Mouse (Mus musculus): Measurements from ENCODE around the gene Insc. TPM values are rescaled to one million over a fixed set of nuclear protein-coding genes. Genes with fewer than 3 reads are reported as not detected.
A peak's percentile ranks its signal among the peaks of the same experiment; 100 is the strongest.

The Insc gene
- polyA plus RNA-seq, 1 experiment from 2014 or later, result 4.9 TPM

GRCm38 (mm10) chr7:114840029-114840745, 96.7 kb downstream of the Insc start:
- WGBS, result 48% methylated on average over 5 of the region's 5 CpGs

DNA sequence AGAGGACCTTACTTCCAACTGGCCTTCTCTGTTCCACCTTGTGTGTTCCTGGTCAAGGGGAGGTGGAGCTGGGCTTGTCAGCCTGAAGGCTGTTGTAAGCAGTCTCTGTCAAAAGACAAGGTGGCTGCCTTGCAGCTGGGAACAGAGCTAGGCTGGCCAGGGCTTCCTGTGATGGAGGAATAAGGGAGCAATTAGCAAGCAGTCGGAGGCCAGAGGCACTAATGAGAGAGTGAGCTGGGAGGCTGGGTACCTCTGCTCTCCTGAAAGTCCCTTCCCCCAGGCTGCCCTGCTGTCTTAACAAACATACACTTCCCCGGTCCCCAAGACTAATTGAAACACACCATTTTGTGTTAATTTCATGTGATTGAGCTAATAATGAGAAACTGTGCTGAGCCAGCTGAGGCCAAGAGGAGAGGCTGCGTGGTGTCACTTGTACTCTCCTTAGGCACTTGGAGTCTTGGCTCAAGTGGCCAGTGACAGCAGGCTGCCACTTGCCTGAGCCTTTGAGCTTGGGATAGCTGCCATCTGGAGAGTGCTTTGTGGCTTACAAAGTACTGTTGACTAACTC, 99.2 kb downstream of the Insc start:
- Histone ChIP-seq H3K36me3 (ENCODE audit: insufficient read depth, low read length) (no peaks in the 10 kb centered on the region), H3K27ac (ENCODE audit: low read length) (no peak overlapping the region), H3K27me3 (ENCODE audit: insufficient read depth, low read length) (no peaks in the 10 kb centered on the region), H3K4me3 (ENCODE audit: low read length) (no peak overlapping the region), H3K9ac (replicated peaks; ENCODE audit: low read length) (no peak overlapping the region), H3K4me1 (ENCODE audit: insufficient read depth, low read length) (no peaks in the 10 kb centered on the region), H3K9me3 (ENCODE audit: low read length) (no peaks in the 10 kb centered on the region), H3K4me2 (replicated peaks; ENCODE audit: low read depth, low read length) (no peak overlapping the region)
- 33% methylated on average over 3 of the region's 3 CpGs for WGBS
- no peak for ATAC-seq (ENCODE audit: low FRiP score, low TSS enrichment)

More at GRCm38 (mm10) chr7:114840029-114840745, 96.7 kb downstream of the Insc start:
- H3K4me3 ChIP-seq (ENCODE audit: low read length), result no peak overlapping the region
- no peaks in the 10 kb centered on the region for H3K36me3 ChIP-seq (ENCODE audit: insufficient read depth, low read length)
- H3K27me3 ChIP-seq (ENCODE audit: insufficient read depth, low read length), result no peaks in the 10 kb centered on the region
- no peak overlapping the region for H3K27ac ChIP-seq (ENCODE audit: low read length)
- no peaks in the 10 kb centered on the region for H3K9me3 ChIP-seq (ENCODE audit: low read length)
- H3K4me2 ChIP-seq (replicated peaks; ENCODE audit: low read depth, low read length), result no peak overlapping the region
- no peaks in the 10 kb centered on the region for H3K4me1 ChIP-seq (ENCODE audit: insufficient read depth, low read length)
- H3K9ac ChIP-seq (replicated peaks; ENCODE audit: low read length), result no peak overlapping the region
- no peak for ATAC-seq (ENCODE audit: low FRiP score, low TSS enrichment)

GRCm38 (mm10) chr7:114847179-114847578, 103.7 kb downstream of the Insc start:
- Histone ChIP-seq H3K4me2 (replicated peaks; ENCODE audit: low read depth, low read length) (no peak overlapping the region), H3K4me3 (ENCODE audit: low read length) (no peak overlapping the region), H3K9ac (replicated peaks; ENCODE audit: low read length) (no peak overlapping the region), H3K36me3 (ENCODE audit: insufficient read depth, low read length) (no peaks in the 10 kb centered on the region), H3K9me3 (ENCODE audit: low read length) (no peaks in the 10 kb centered on the region), H3K27me3 (ENCODE audit: insufficient read depth, low read length) (no peaks in the 10 kb centered on the region), H3K27ac (ENCODE audit: low read length) (no peak overlapping the region), H3K4me1 (ENCODE audit: insufficient read depth, low read length) (no peaks in the 10 kb centered on the region)
- no peak for ATAC-seq (ENCODE audit: low FRiP score, low TSS enrichment)
- 63% methylated on average over 2 of the region's 2 CpGs for WGBS

- H3K9ac ChIP-seq (replicated peaks; ENCODE audit: low read length), result no peak overlapping the region
- H3K4me2 ChIP-seq (replicated peaks; ENCODE audit: low read depth, low read length), result no peak overlapping the region
- H3K4me3 ChIP-seq (ENCODE audit: low read length), result no peak overlapping the region
- H3K9me3 ChIP-seq (ENCODE audit: low read length), result no peaks in the 10 kb centered on the region
- no peaks in the 10 kb centered on the region for H3K4me1 ChIP-seq (ENCODE audit: insufficient read depth, low read length)
- ATAC-seq (ENCODE audit: low FRiP score, low TSS enrichment), result no peak
- 79% methylated on average over 3 of the region's 3 CpGs for WGBS
- no peaks in the 10 kb centered on the region for H3K27me3 ChIP-seq (ENCODE audit: insufficient read depth, low read length)
- no peak overlapping the region for H3K27ac ChIP-seq (ENCODE audit: low read length)
- no peaks in the 10 kb centered on the region for H3K36me3 ChIP-seq (ENCODE audit: insufficient read depth, low read length)
Measured at GRCm38 (mm10) chr7:114852387-114852786, 108.9 kb downstream of the Insc start.

DNA sequence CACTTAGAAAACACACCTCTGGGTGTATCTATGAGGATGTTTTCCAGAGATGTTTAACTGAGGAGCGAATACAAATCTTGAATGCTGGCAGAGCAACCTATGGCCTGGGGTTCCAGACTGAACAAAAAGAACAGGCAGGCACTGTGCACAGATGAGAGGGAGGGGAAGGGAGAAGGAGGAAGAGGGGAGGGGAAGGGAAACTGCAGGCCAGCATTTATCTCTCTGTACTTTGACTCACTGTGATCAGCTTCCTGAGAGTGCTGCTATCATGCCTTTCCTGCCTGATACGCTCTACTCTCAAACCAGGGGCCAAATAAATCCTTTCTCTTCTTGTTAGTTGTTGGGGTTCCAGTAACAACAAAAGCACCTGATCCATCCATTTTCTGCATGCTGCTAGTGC, 110.7 kb downstream of the Insc start:
- no peak for ATAC-seq (ENCODE audit: low FRiP score, low TSS enrichment)
- Histone ChIP-seq H3K4me3 (ENCODE audit: low read length) (no peak overlapping the region), H3K4me2 (replicated peaks; ENCODE audit: low read depth, low read length) (no peak overlapping the region), H3K9me3 (ENCODE audit: low read length) (no peaks in the 10 kb centered on the region), H3K4me1 (ENCODE audit: insufficient read depth, low read length) (no peaks in the 10 kb centered on the region), H3K9ac (replicated peaks; ENCODE audit: low read length) (no peak overlapping the region), H3K27ac (ENCODE audit: low read length) (no peak overlapping the region), H3K36me3 (ENCODE audit: insufficient read depth, low read length) (no peaks in the 10 kb centered on the region), H3K27me3 (ENCODE audit: insufficient read depth, low read length) (no peaks in the 10 kb centered on the region)
- WGBS, result 87% methylated on average over 2 of the region's 2 CpGs

DNA sequence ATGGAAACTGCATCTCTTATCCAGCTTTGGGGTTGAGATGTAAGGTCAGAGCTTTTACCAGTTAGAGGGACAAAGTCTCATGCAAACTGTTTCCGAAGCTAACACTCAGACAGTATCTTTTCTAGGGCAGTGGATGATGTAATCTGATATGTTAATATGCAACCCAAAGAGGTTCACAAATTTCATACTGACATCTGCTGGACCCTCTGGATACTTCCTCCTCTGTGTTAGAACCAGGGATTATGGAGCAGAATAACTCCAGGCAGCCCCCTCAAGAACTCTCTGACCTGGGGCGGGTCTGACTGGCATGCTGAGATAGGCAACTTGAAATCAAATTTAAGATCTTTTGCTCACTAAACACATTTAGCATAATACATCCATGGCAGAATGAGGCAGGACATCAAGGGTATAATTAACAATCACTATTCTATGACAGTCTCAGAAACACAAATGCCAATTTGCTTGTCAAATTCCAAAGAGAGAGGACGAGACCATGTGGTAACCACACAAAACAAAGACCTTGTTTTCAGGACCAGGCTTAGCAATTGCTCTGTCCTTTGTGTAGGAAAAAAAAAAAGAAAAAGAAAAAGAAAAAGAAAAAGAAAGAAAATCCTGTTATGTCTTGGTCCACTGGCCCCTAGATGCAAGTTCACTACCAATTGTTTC, 117.5 kb downstream of the Insc start:
- WGBS, result 73% methylated on average over 3 of the region's 3 CpGs

DNA sequence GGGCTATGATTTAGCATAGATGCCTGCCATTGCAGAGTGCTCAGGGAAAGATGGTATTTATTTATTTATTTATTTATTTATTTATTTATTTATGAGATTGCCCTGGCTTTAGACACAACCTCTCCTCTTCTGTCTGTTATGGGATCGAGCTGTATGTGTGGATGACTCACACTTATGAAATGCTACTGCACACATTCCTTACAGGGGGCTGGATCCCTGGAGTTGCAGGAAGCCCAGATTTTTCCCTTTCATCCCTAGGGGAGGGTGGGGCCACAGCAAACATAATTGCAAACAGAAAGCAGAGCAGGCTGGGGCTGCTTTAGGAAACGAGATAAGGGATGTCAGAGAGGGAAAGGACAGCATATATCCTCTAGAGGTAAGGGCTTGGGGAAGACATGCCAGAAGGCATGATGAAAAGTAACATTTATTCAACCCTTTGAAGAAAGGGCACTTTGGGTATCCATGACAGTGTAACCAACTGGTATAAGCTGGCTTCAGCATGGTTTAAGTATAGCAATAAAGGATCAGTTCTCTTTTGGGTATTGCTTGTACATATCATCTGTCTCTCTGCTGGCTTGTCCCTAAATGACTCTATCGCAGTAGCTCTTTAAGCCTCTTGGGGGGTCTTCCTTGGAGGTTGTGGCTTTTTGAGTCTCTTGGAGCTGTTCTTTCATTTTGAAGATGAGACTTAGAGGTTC, 130.0 kb downstream of the Insc start:
- WGBS, result 43% methylated on average over 3 of the region's 3 CpGs
- H3K27me3 ChIP-seq (ENCODE audit: insufficient read depth, low read length), result no peaks in the 10 kb centered on the region; the same call in 1 of the 2 replicates
- H3K36me3 ChIP-seq (ENCODE audit: insufficient read depth, low read length), result no peaks in the 10 kb centered on the region
- H3K4me1 ChIP-seq (ENCODE audit: insufficient read depth, low read length), result no peaks in the 10 kb centered on the region
- no peak for ATAC-seq (ENCODE audit: low FRiP score, low TSS enrichment)
- H3K4me2 ChIP-seq (replicated peaks; ENCODE audit: low read depth, low read length), result no peak overlapping the region
- H3K4me3 ChIP-seq (ENCODE audit: low read length), result no peak overlapping the region
- H3K9ac ChIP-seq (replicated peaks; ENCODE audit: low read length), result no peak overlapping the region
- no peak overlapping the region for H3K27ac ChIP-seq (ENCODE audit: low read length)
- H3K9me3 ChIP-seq (ENCODE audit: low read length), result no peaks in the 10 kb centered on the region

More for the DNA sequence above, 117.5 kb downstream of the Insc start:
- H3K9ac ChIP-seq (replicated peaks; ENCODE audit: low read length), result no peak overlapping the region
- H3K4me1 ChIP-seq (ENCODE audit: insufficient read depth, low read length), result no peaks in the 10 kb centered on the region
- no peaks in the 10 kb centered on the region for H3K9me3 ChIP-seq (ENCODE audit: low read length)
- no peak overlapping the region for H3K4me3 ChIP-seq (ENCODE audit: low read length)
- no peak overlapping the region for H3K4me2 ChIP-seq (replicated peaks; ENCODE audit: low read depth, low read length)
- no peaks in the 10 kb centered on the region for H3K27me3 ChIP-seq (ENCODE audit: insufficient read depth, low read length)
- no peak for ATAC-seq (ENCODE audit: low FRiP score, low TSS enrichment)
- H3K27ac ChIP-seq (ENCODE audit: low read length), result no peak overlapping the region
- H3K36me3 ChIP-seq (ENCODE audit: insufficient read depth, low read length), result no peaks in the 10 kb centered on the region

- H3K4me1 ChIP-seq (ENCODE audit: insufficient read depth, low read length), result no peaks in the 10 kb centered on the region
- no peak overlapping the region for H3K27ac ChIP-seq (ENCODE audit: low read length)
- 0 out of 2 replicates have a peak overlapping the region, but pooled peaks have one; percentile 23 for H3K4me2 ChIP-seq (replicated peaks; ENCODE audit: low read depth, low read length)
- no peaks in the 10 kb centered on the region for H3K9me3 ChIP-seq (ENCODE audit: low read length)
- H3K27me3 ChIP-seq (ENCODE audit: insufficient read depth, low read length), result no peaks in the 10 kb centered on the region; the same call in 1 of the 2 replicates
- H3K9ac ChIP-seq (replicated peaks; ENCODE audit: low read length), result no peak overlapping the region
- no peak overlapping the region for H3K4me3 ChIP-seq (ENCODE audit: low read length)
- 21% methylated on average over 6 of the region's 6 CpGs for WGBS
- ATAC-seq (ENCODE audit: low FRiP score, low TSS enrichment), result no peak
- no peaks in the 10 kb centered on the region for H3K36me3 ChIP-seq (ENCODE audit: insufficient read depth, low read length)
Measured at GRCm38 (mm10) chr7:114874032-114874441, 130.5 kb downstream of the Insc start.

DNA sequence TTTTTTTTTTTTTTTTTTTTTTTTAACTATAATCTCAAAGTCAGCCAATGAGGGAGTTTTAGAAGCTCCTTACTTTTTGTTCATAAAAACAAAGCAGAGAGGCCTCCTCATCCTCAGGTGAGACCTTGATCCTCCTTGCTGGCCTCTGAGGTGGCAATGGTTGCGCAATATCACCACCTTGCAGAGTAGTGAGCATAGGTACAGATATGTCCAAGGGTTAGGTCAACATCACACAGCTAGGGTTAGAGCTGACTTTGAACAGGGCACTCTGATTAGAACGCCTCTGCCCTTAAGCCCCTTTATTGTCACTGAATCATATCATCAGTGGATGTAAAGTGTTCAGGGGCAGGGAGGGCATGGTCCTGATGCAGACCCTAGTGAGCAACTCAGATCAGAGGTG, 131.1 kb downstream of the Insc start:
- Histone ChIP-seq H3K4me3 (ENCODE audit: low read length) (no peak overlapping the region), H3K9me3 (ENCODE audit: low read length) (no peaks in the 10 kb centered on the region), H3K36me3 (ENCODE audit: insufficient read depth, low read length) (no peaks in the 10 kb centered on the region), H3K4me1 (ENCODE audit: insufficient read depth, low read length) (no peaks in the 10 kb centered on the region), H3K4me2 (replicated peaks; ENCODE audit: low read depth, low read length) (no peak overlapping the region), H3K27ac (ENCODE audit: low read length) (no peak overlapping the region), H3K27me3 (ENCODE audit: insufficient read depth, low read length) (no peaks in the 10 kb centered on the region; the same call in 1 of the 2 replicates), H3K9ac (replicated peaks; ENCODE audit: low read length) (no peak overlapping the region)
- ATAC-seq (ENCODE audit: low FRiP score, low TSS enrichment), result no peak
- WGBS, result 89% methylated on average over 2 of the region's 2 CpGs

Measured in kidney, embryonic 16.5 days (tissue).